Mouse (Mus musculus): ENCODE data around the gene Sfrp5. TPM values are rescaled to one million over a fixed set of nuclear protein-coding genes. Genes with fewer than 3 reads are reported as not detected.

Gene Sfrp5
- polyA plus RNA-seq, 1 experiment from 2014 or later, result 8.7 TPM

- Histone ChIP-seq H3K4me2 (replicated peaks) (no peak overlapping the region), H3K9me3 (replicated peaks) (no peaks in the 10 kb centered on the region), H3K27ac (replicated peaks) (no peak overlapping the region), H3K4me1 (0 out of 2 replicates have a peak, but pooled peaks cover 5% of the 10 kb centered on the region), H3K4me3 (replicated peaks) (no peak overlapping the region), H3K27me3 (no peaks in the 10 kb centered on the region), H3K9ac (no peak overlapping the region), H3K36me3 (no peaks in the 10 kb centered on the region)
- WGBS, result 70% methylated on average over 17 of the region's 17 CpGs
- ATAC-seq (ENCODE audit: insufficient number of reproducible peaks, low FRiP score, low TSS enrichment, low read depth), result no peak
These were observed 27.6 kb upstream of the Sfrp5 start for GRCm38 (mm10) chr19:42229499-42230287.

- ATAC-seq (ENCODE audit: insufficient number of reproducible peaks, low FRiP score, low TSS enrichment, low read depth), result no peak
- H3K4me1 ChIP-seq, result 0 out of 2 replicates have a peak, but pooled peaks cover 5% of the 10 kb centered on the region
- WGBS, result 65% methylated on average over 10 of the region's 10 CpGs
These were observed 24.4 kb upstream of the Sfrp5 start for GRCm38 (mm10) chr19:42226451-42226850.

GRCm38 (mm10) chr19:42217374-42217763, 15.3 kb upstream of the Sfrp5 start:
- H3K9ac ChIP-seq, result no peak overlapping the region
- no peaks in the 10 kb centered on the region for H3K9me3 ChIP-seq (replicated peaks)
- H3K27me3 ChIP-seq, result no peaks in the 10 kb centered on the region; the same call in 1 of the 2 replicates
- H3K36me3 ChIP-seq, result no peaks in the 10 kb centered on the region
- WGBS, result 3% methylated on average over 2 of the region's 2 CpGs
- H3K4me1 ChIP-seq, result no peaks in the 10 kb centered on the region
- no peak overlapping the region for H3K4me2 ChIP-seq (replicated peaks)
- no peak for ATAC-seq (ENCODE audit: insufficient number of reproducible peaks, low FRiP score, low TSS enrichment, low read depth)
- no peak overlapping the region for H3K4me3 ChIP-seq (replicated peaks)
- H3K27ac ChIP-seq (replicated peaks), result no peak overlapping the region

More at GRCm38 (mm10) chr19:42226451-42226850, 24.4 kb upstream of the Sfrp5 start:
- Histone ChIP-seq H3K27me3 (no peaks in the 10 kb centered on the region), H3K36me3 (no peaks in the 10 kb centered on the region), H3K9me3 (replicated peaks) (no peaks in the 10 kb centered on the region), H3K9ac (no peak overlapping the region), H3K27ac (replicated peaks) (no peak overlapping the region), H3K4me2 (replicated peaks) (no peak overlapping the region), H3K4me3 (replicated peaks) (no peak overlapping the region)

GRCm38 (mm10) chr19:42216699-42217373, 14.8 kb upstream of the Sfrp5 start:
- Histone ChIP-seq H3K9ac (no peak overlapping the region), H3K4me3 (replicated peaks) (no peak overlapping the region), H3K4me2 (replicated peaks) (no peak overlapping the region), H3K9me3 (replicated peaks) (no peaks in the 10 kb centered on the region), H3K27ac (replicated peaks) (no peak overlapping the region), H3K27me3 (no peaks in the 10 kb centered on the region; the same call in 1 of the 2 replicates), H3K36me3 (no peaks in the 10 kb centered on the region), H3K4me1 (no peaks in the 10 kb centered on the region)
- ATAC-seq (ENCODE audit: insufficient number of reproducible peaks, low FRiP score, low TSS enrichment, low read depth), result no peak
- 68% methylated on average over 7 of the region's 7 CpGs for WGBS

- Histone ChIP-seq H3K36me3 (no peaks in the 10 kb centered on the region), H3K4me2 (replicated peaks) (no peak overlapping the region), H3K9me3 (replicated peaks) (no peaks in the 10 kb centered on the region), H3K27ac (replicated peaks) (no peak overlapping the region), H3K4me3 (replicated peaks) (no peak overlapping the region), H3K4me1 (no peaks in the 10 kb centered on the region), H3K27me3 (peaks cover 3% of the 10 kb centered on the region), H3K9ac (no peak overlapping the region)
- ATAC-seq (ENCODE audit: insufficient number of reproducible peaks, low FRiP score, low TSS enrichment, low read depth), result no peak
- 82% methylated on average over 2 of the region's 2 CpGs for WGBS
These were observed 12.5 kb upstream of the Sfrp5 start for GRCm38 (mm10) chr19:42214601-42215000.

GRCm38 (mm10) chr19:42211936-42212335, 9.9 kb upstream of the Sfrp5 start:
- ATAC-seq (ENCODE audit: insufficient number of reproducible peaks, low FRiP score, low TSS enrichment, low read depth), result no peak
- Histone ChIP-seq H3K4me3 (replicated peaks) (no peak overlapping the region), H3K9ac (no peak overlapping the region), H3K4me1 (no peaks in the 10 kb centered on the region), H3K27ac (replicated peaks) (no peak overlapping the region), H3K27me3 (peaks cover 9% of the 10 kb centered on the region), H3K4me2 (replicated peaks) (no peak overlapping the region), H3K9me3 (replicated peaks) (no peaks in the 10 kb centered on the region), H3K36me3 (no peaks in the 10 kb centered on the region)
- 27% methylated on average over 8 of the region's 8 CpGs for WGBS

- no peak for ATAC-seq (ENCODE audit: insufficient number of reproducible peaks, low FRiP score, low TSS enrichment, low read depth)
- Histone ChIP-seq H3K4me2 (replicated peaks) (no peak overlapping the region), H3K27ac (replicated peaks) (no peak overlapping the region), H3K9me3 (replicated peaks) (no peaks in the 10 kb centered on the region), H3K27me3 (peaks cover 9% of the 10 kb centered on the region), H3K4me3 (replicated peaks) (no peak overlapping the region), H3K4me1 (no peaks in the 10 kb centered on the region), H3K9ac (no peak overlapping the region), H3K36me3 (no peaks in the 10 kb centered on the region)
- 44% methylated on average over 6 of the region's 6 CpGs for WGBS
These were observed 7.9 kb upstream of the Sfrp5 start for GRCm38 (mm10) chr19:42209976-42210375.

GRCm38 (mm10) chr19:42209485-42209884, 7.4 kb upstream of the Sfrp5 start:
- H3K4me3 ChIP-seq (replicated peaks), result no peak overlapping the region
- no peaks in the 10 kb centered on the region for H3K9me3 ChIP-seq (replicated peaks)
- no peak for ATAC-seq (ENCODE audit: insufficient number of reproducible peaks, low FRiP score, low TSS enrichment, low read depth)
- no peak overlapping the region for H3K9ac ChIP-seq
- no peak overlapping the region for H3K4me2 ChIP-seq (replicated peaks)
- WGBS, result 36% methylated on average over 7 of the region's 7 CpGs
- H3K36me3 ChIP-seq, result no peaks in the 10 kb centered on the region
- no peak overlapping the region for H3K27ac ChIP-seq (replicated peaks)
- H3K27me3 ChIP-seq, result peaks cover 9% of the 10 kb centered on the region
- H3K4me1 ChIP-seq, result peaks cover 3% of the 10 kb centered on the region; the same call in 1 of the 2 replicates

GRCm38 (mm10) chr19:42205201-42205600, 3.1 kb upstream of the Sfrp5 start:
- WGBS, result 43% methylated on average over 8 of the region's 8 CpGs
- Histone ChIP-seq H3K4me1 (peaks cover 18% of the 10 kb centered on the region), H3K27me3 (peaks cover 50% of the 10 kb centered on the region), H3K4me2 (replicated peaks) (no peak overlapping the region), H3K9ac (no peak overlapping the region), H3K9me3 (replicated peaks) (no peaks in the 10 kb centered on the region), H3K4me3 (replicated peaks) (no peak overlapping the region), H3K36me3 (no peaks in the 10 kb centered on the region), H3K27ac (replicated peaks) (no peak overlapping the region)
- no peak for ATAC-seq (ENCODE audit: insufficient number of reproducible peaks, low FRiP score, low TSS enrichment, low read depth)

- Histone ChIP-seq H3K36me3 (no peaks in the 10 kb centered on the region), H3K4me3 (replicated peaks) (no peak overlapping the region), H3K9ac (no peak overlapping the region), H3K4me1 (peaks cover 18% of the 10 kb centered on the region), H3K27me3 (peaks cover 54% of the 10 kb centered on the region), H3K9me3 (replicated peaks) (no peaks in the 10 kb centered on the region), H3K27ac (replicated peaks) (no peak overlapping the region), H3K4me2 (replicated peaks) (no peak overlapping the region)
- 73% methylated on average over 4 of the region's 4 CpGs for WGBS
- no peak for ATAC-seq (ENCODE audit: insufficient number of reproducible peaks, low FRiP score, low TSS enrichment, low read depth)
These were observed 2.3 kb upstream of the Sfrp5 start for GRCm38 (mm10) chr19:42204306-42204705.

GRCm38 (mm10) chr19:42202467-42202866, 415 bp upstream of the Sfrp5 start:
- 38% methylated on average over 8 of the region's 8 CpGs for WGBS
- Histone ChIP-seq H3K9ac (no peak overlapping the region), H3K27me3 (peaks cover 62% of the 10 kb centered on the region), H3K4me3 (replicated peaks) (peak overlapping the region; percentile 25; the same call in 1 of the 2 replicates), H3K9me3 (replicated peaks) (no peaks in the 10 kb centered on the region), H3K36me3 (no peaks in the 10 kb centered on the region), H3K27ac (replicated peaks) (no peak overlapping the region), H3K4me2 (replicated peaks) (peak overlapping the region; percentile 44), H3K4me1 (peaks cover 22% of the 10 kb centered on the region)
- ATAC-seq (ENCODE audit: insufficient number of reproducible peaks, low FRiP score, low TSS enrichment, low read depth), result no peak

All from embryonic facial prominence, embryonic 15.5 days (tissue).